Mouse (Mus musculus) CH12.LX (cell line): Measurements from ENCODE around the gene Fbxo6. TPM values are rescaled to one million over a fixed set of nuclear protein-coding genes. Genes with fewer than 3 reads are reported as not detected.

Source experiments
- DNase-seq: peaks from one replicate; pipeline ENCODE4 v3.0.0-alpha.2; 2013; ENCODE audit errors: extremely low read depth
- H3K27ac ChIP-seq: 2 replicates; pipeline ENCODE4 v1.5.1; 2012; ENCODE audit warnings: low read depth, mild to moderate bottlenecking, control low read depth, moderate library complexity; ENCODE audit not compliant: insufficient read depth
- H3K27me3 ChIP-seq: replicated peaks from 2 replicates; pipeline ENCODE3; 2012; ENCODE audit warnings: inconsistent platforms
- H3K36me3 ChIP-seq, 2 experiments: replicated peaks in 1 of 2; 2 replicates each; pipeline versions ENCODE3 to v1.6.1; 2012; ENCODE audit warnings: inconsistent platforms in 1 of 2, low read length in 1 of 2, mild to moderate bottlenecking in 1 of 2, mixed read lengths in 1 of 2, moderate library complexity in 1 of 2; ENCODE audit not compliant: control insufficient read depth in 1 of 2, insufficient read depth in 1 of 2
- H3K4me1 ChIP-seq, 2 experiments: 2 replicates each; pipeline ENCODE4 v1.6.1; 2012; ENCODE audit warnings: inconsistent platforms in 1 of 2, moderate library complexity in 1 of 2; ENCODE audit not compliant: insufficient read depth in 2 of 2, control insufficient read depth in 1 of 2
- H3K4me2 ChIP-seq: 2 replicates; pipeline ENCODE4 v1.6.1; 2012; ENCODE audit warnings: low read depth, mild to moderate bottlenecking, control low read depth; ENCODE audit not compliant: poor library complexity, insufficient read depth, severe bottlenecking
- H3K4me3 ChIP-seq, 3 experiments: fragments of 150-350 bp in 1 of 3; sonication (generic) in 1 of 3; replicated peaks in 1 of 3; 2 replicates each; pipeline versions ENCODE3 to v1.5.1; 2011 to 2012; ENCODE audit warnings: low read depth in 2 of 3, low read length in 2 of 3, mild to moderate bottlenecking in 2 of 3, moderate library complexity in 2 of 3, control low read depth in 1 of 3, improper control_type of control experiment in 1 of 3, inconsistent platforms in 1 of 3, mixed read lengths in 1 of 3; ENCODE audit not compliant: poor library complexity in 1 of 3
- H3K79me2 ChIP-seq: replicated peaks from 2 replicates; pipeline ENCODE4 v1.6.1; 2012; ENCODE audit warnings: mild to moderate bottlenecking, moderate library complexity; ENCODE audit not compliant: control insufficient read depth, poor library complexity, insufficient read depth, severe bottlenecking; ENCODE audit errors: extremely low read depth
- H3K9ac ChIP-seq: 2 replicates; pipeline ENCODE4 v1.6.1; 2012; ENCODE audit warnings: low read depth, mild to moderate bottlenecking, control low read depth, moderate library complexity; ENCODE audit not compliant: insufficient read depth
- H3K9me3 ChIP-seq: replicated peaks from 2 replicates; pipeline ENCODE3; 2012; ENCODE audit warnings: low read length, inconsistent platforms, mixed read lengths
- CHD2 ChIP-seq: IDR thresholded peaks from 2 replicates; pipeline ENCODE4 v1.6.1; 2011; ENCODE audit warnings: low read length, improper control_type of control experiment
- CTCF ChIP-seq, 2 experiments: IDR thresholded peaks in 1 of 2; conservative IDR thresholded peaks in 1 of 2; 2 replicates each; pipeline ENCODE4 v1.5.1; 2011 to 2012; ENCODE audit warnings: low read depth in 2 of 2, low read length in 2 of 2, improper control_type of control experiment in 1 of 2, inconsistent platforms in 1 of 2, mild to moderate bottlenecking in 1 of 2, moderate library complexity in 1 of 2
- HCFC1 ChIP-seq: IDR thresholded peaks from 2 replicates; pipeline ENCODE4 v1.6.1; 2012; ENCODE audit warnings: low read depth, mild to moderate bottlenecking, inconsistent platforms, low read length, improper control_type of control experiment
- JUN ChIP-seq: IDR thresholded peaks from 2 replicates; pipeline ENCODE4 v1.6.1; 2011; ENCODE audit warnings: low read depth, mild to moderate bottlenecking, low read length, improper control_type of control experiment, moderate library complexity; ENCODE audit not compliant: insufficient read depth
- MAFK ChIP-seq: IDR thresholded peaks from 2 replicates; pipeline ENCODE4 v1.6.1; 2011; ENCODE audit warnings: low read length, improper control_type of control experiment; ENCODE audit not compliant: insufficient replicate concordance
- MAX ChIP-seq: IDR thresholded peaks from 2 replicates; pipeline ENCODE4 v1.6.1; 2011; ENCODE audit warnings: low read length, improper control_type of control experiment
- MAZ ChIP-seq: IDR thresholded peaks from 2 replicates; pipeline ENCODE4 v1.6.1; 2012; ENCODE audit warnings: low read depth, mild to moderate bottlenecking, inconsistent platforms, low read length, improper control_type of control experiment, moderate library complexity
- MEF2A ChIP-seq: IDR thresholded peaks from 2 replicates; pipeline ENCODE4 v1.6.1; 2014; ENCODE audit warnings: low read depth, mild to moderate bottlenecking, inconsistent platforms, low read length, improper control_type of control experiment, borderline replicate concordance
- MXI1 ChIP-seq: IDR thresholded peaks from 2 replicates; pipeline ENCODE4 v1.6.1; 2011; ENCODE audit warnings: mild to moderate bottlenecking, low read depth, low read length, improper control_type of control experiment
- MYC ChIP-seq: IDR thresholded peaks from 2 replicates; pipeline ENCODE4 v1.6.1; 2011; ENCODE audit warnings: low read depth, mild to moderate bottlenecking, improper control_type of control experiment, low read length
- NELFE ChIP-seq: IDR thresholded peaks from 2 replicates; pipeline ENCODE4 v1.6.1; 2011; ENCODE audit warnings: low read depth, low read length, improper control_type of control experiment
- NRF1 ChIP-seq: IDR thresholded peaks from 2 replicates; pipeline ENCODE4 v1.6.1; 2014; ENCODE audit warnings: low read depth, mild to moderate bottlenecking, inconsistent platforms, low read length, improper control_type of control experiment, moderate library complexity
- POLR2A ChIP-seq: IDR thresholded peaks from 2 replicates; pipeline ENCODE4 v1.6.1; 2011; ENCODE audit warnings: low read depth, mild to moderate bottlenecking, improper control_type of control experiment, low read length
- POLR2AphosphoS2 ChIP-seq: IDR thresholded peaks from 2 replicates; pipeline ENCODE4 v1.6.1; 2011; ENCODE audit warnings: low read depth, low read length, improper control_type of control experiment
- RAD21 ChIP-seq: IDR thresholded peaks from 2 replicates; pipeline ENCODE4 v1.6.1; 2011; ENCODE audit warnings: low read depth, mild to moderate bottlenecking, low read length, improper control_type of control experiment, moderate library complexity
- SIN3A ChIP-seq: IDR thresholded peaks from 2 replicates; pipeline ENCODE4 v1.6.1; 2012; ENCODE audit warnings: low read length, improper control_type of control experiment, inconsistent platforms
- SMC3 ChIP-seq: IDR thresholded peaks from 2 replicates; pipeline ENCODE4 v1.6.1; 2011; ENCODE audit warnings: low read depth, low read length, improper control_type of control experiment
- USF2 ChIP-seq: conservative IDR thresholded peaks from 2 replicates; pipeline ENCODE4 v1.6.1; 2011; ENCODE audit warnings: low read depth, low read length, improper control_type of control experiment
- ZC3H11A ChIP-seq: IDR thresholded peaks from 2 replicates; pipeline ENCODE4 v1.6.1; 2012; ENCODE audit warnings: low read depth, mild to moderate bottlenecking, inconsistent platforms, low read length, improper control_type of control experiment
- ZKSCAN1 ChIP-seq: IDR thresholded peaks from 2 replicates; pipeline ENCODE4 v1.6.1; 2012; ENCODE audit warnings: low read depth, inconsistent platforms, low read length, improper control_type of control experiment, borderline replicate concordance
- ZMIZ1 ChIP-seq: IDR thresholded peaks from 2 replicates; pipeline ENCODE4 v1.6.1; 2012; ENCODE audit warnings: low read depth, mild to moderate bottlenecking, inconsistent platforms, low read length, improper control_type of control experiment
- dilution Hi-C: fragments of 300-500 bp; cut with MboI; formaldehyde crosslinking; loops from 2 replicates; pipeline ENCODE4 v1.14.3; 2020; ENCODE audit warnings: low sequenced_read_pairs; ENCODE audit not compliant: extremely low pct_unique_long_range_greater_than_20kb, extremely low pct_ligation_motif_present
- in situ Hi-C: fragments of 300-500 bp; cut with MboI; formaldehyde crosslinking; loops from 3 replicates; pipeline ENCODE4 v1.14.3; 2019; ENCODE audit warnings: low sequenced_read_pairs, low pct_ligation_motif_present, low pct_unique_long_range_greater_than_20kb, mixed read lengths
- polyA plus RNA-seq: library from polyadenylated mRNA; unstranded; fragments of >175 nt; gene quantifications from 2 replicates; pipeline ENCODE4 v1.2.1, GENCODE M21; 2012; ENCODE audit warnings: low read depth; ENCODE audit not compliant: insufficient read length
- total RNA-seq, 2 experiments: library from RNA; depleted of rRNA; stranded (reverse); fragments of 300-350 nt in 1 of 2; fragments of >200 nt in 1 of 2; gene quantifications; 2 replicates each; pipeline ENCODE4 v1.2.3; 2012 to 2014

The Fbxo6 gene
- total and polyA plus RNA-seq, 3 experiments: 20.8 to 32.5 (median 25.7) TPM

- no peaks in the 10 kb centered on the region for H3K9me3 ChIP-seq
- peak within 1 kb of the TSS; percentile 62 to 98 (median 80) for H3K4me3 ChIP-seq
- in situ Hi-C loops: loop anchor here (25.0 kb wide), 1 partner anchor 452 kb away; the partner anchor contains the start of gene Masp2
- peak within 1 kb of the TSS; percentile 90 for H3K4me2 ChIP-seq
- TF ChIP-seq ZMIZ1: no peak
- TF ChIP-seq RAD21: no peak
- TF ChIP-seq ZC3H11A: no peak
- no peak for TF ChIP-seq JUN
- 0 out of 2 replicates have a peak, but pooled peaks have one; percentile 6 for TF ChIP-seq HCFC1
- peak; percentile 42 for TF ChIP-seq POLR2A
- TF ChIP-seq ZKSCAN1: no peak
- no peak for TF ChIP-seq MAFK
- TF ChIP-seq MEF2A: no peak
- TF ChIP-seq NELFE: 0 out of 2 replicates have a peak, but pooled peaks have one; percentile 19
- no peak for TF ChIP-seq MAZ
- H3K4me1 ChIP-seq: peaks cover 5 to 14% of the 10 kb centered on the region in 2 experiments
- H3K36me3 ChIP-seq: peaks cover 12 to 14% of the 10 kb centered on the region in 2 experiments
- H3K27me3 ChIP-seq: peaks cover 64% of the 10 kb centered on the region
- H3K9ac ChIP-seq: peak within 1 kb of the TSS; percentile 79
- 0 out of 2 replicates have a peak within 1 kb of the TSS, but pooled peaks have one; percentile 23 for H3K27ac ChIP-seq
- no peak for DNase-seq
- dilution Hi-C loops: no loop called here
- H3K79me2 ChIP-seq: no peaks in the 10 kb centered on the region; the same call in 1 of the 2 replicates
Measured at GRCm38 (mm10) chr4:148160436-148161390, 8.8 kb upstream of the Fbxo6 start, which contains the start of the genes Fbxo44 and Fbxo2. Fbxo44 (minus strand) TSS chr4:148160482. Fbxo2 (plus strand) TSS chr4:148160621.

GRCm38 (mm10) chr4:148159544-148160435, 7.8 kb upstream of the Fbxo6 start:
- 0 out of 2 replicates have a peak overlapping the region, but pooled peaks have one; percentile 23 for H3K27ac ChIP-seq
- peaks cover 15% of the 10 kb centered on the region in 2 experiments for H3K36me3 ChIP-seq
- peaks cover 55% of the 10 kb centered on the region for H3K27me3 ChIP-seq
- peak overlapping the region; percentile 79 for H3K9ac ChIP-seq
- dilution Hi-C loops: no loop called here
- no peaks in the 10 kb centered on the region; the same call in 1 of the 2 replicates for H3K79me2 ChIP-seq
- DNase-seq: peak; percentile 89
- H3K9me3 ChIP-seq: no peaks in the 10 kb centered on the region
- peak overlapping the region; percentile 90 for H3K4me2 ChIP-seq
- TF ChIP-seq USF2 (no peak), CHD2 (peak; percentile 53), ZMIZ1 (0 out of 2 replicates have a peak, but pooled peaks have one; percentile 24), CTCF (conservative IDR thresholded peaks at IDR 0.05 in 1 of 2, IDR thresholded peaks at IDR 0.05 in 1 of 2; ENCODE audit: low read depth in 2 of 2, low read length in 2 of 2) (peak in 1 of 2 experiments; percentile 27; a peak in 2 of 4 replicates), MYC (no peak), MAX (no peak; the same call in 1 of the 2 replicates), SIN3A (peak; percentile 6; the same call in 1 of the 2 replicates), NRF1 (peak; percentile 48; the same call in 1 of the 2 replicates), SMC3 (no peak), HCFC1 (0 out of 2 replicates have a peak, but pooled peaks have one; percentile 6), POLR2A (0 out of 2 replicates have a peak, but pooled peaks have one; percentile 12), MAZ (peak; percentile 87), MEF2A (no peak), MXI1 (peak; percentile 62; the same call in 1 of the 2 replicates), NELFE (0 out of 2 replicates have a peak, but pooled peaks have one; percentile 11), POLR2AphosphoS2 (no peak)
- H3K4me1 ChIP-seq: peaks cover 5 to 14% of the 10 kb centered on the region in 2 experiments
- H3K4me3 ChIP-seq: peak overlapping the region; percentile 62 to 98 (median 80)
- in situ Hi-C loops: loop anchor here (10.0 to 25.0 kb wide), 2 partner anchors 205 to 453 kb away; partner anchors contain the start of gene Masp2
